Mouse (Mus musculus) erythroblast, embryonic 14.5 days (primary cell): ENCODE results near the gene Armc10.

Source experiments
- GATA1 ChIP-seq: IDR thresholded peaks from 2 replicates; pipeline ENCODE4 v1.6.1; 2012; ENCODE audit warnings: low read length, inconsistent platforms, mixed read lengths
- TAL1 ChIP-seq: IDR thresholded peaks from 3 replicates; pipeline ENCODE4 v1.6.1; 2012; ENCODE audit warnings: low read length, inconsistent platforms, mixed read lengths

- TF ChIP-seq TAL1 (no peak), GATA1 (no peak)
Measured at GRCm38 (mm10) chr5:21677939-21678338, 32.3 kb downstream of the Armc10 start.
